Mouse (Mus musculus) embryonic fibroblast, embryonic 13.5 days (primary cell): ENCODE measurements at regions not wholly inside any gene's neighbourhood (a gene's known extent, or its start where the extent isn't known, plus 50 kb on each side); places are given as distances from the start of the nearest gene placed in this dataset.

ENCODE experiments used
- CTCF ChIP-seq: IDR thresholded peaks from 2 replicates; pipeline ENCODE4 v1.5.1; 2011; ENCODE audit warnings: mild to moderate bottlenecking, control low read depth, low read length, moderate library complexity, borderline replicate concordance; ENCODE audit not compliant: insufficient read depth
- POLR2A ChIP-seq: IDR thresholded peaks from 2 replicates; pipeline ENCODE4 v1.6.1; 2011; ENCODE audit warnings: low read depth, mild to moderate bottlenecking, control low read depth, low read length, moderate library complexity

GRCm38 (mm10) chr5:44352324-44352723, 125.9 kb upstream of the Tapt1 start:
- TF ChIP-seq CTCF (no peak), POLR2A (no peak)
